Mouse (Mus musculus) E14TG2a.4 (cell line): ENCODE measurements around the gene Usp50.

ENCODE experiments used
- H3K27me3 ChIP-seq: 2 replicates; pipeline ENCODE4 v1.6.1; 2014; ENCODE audit warnings: low read length, control low read depth; ENCODE audit not compliant: insufficient read depth
- H3K36me3 ChIP-seq: 2 replicates; pipeline ENCODE4 v1.6.1; 2014; ENCODE audit warnings: low read length, control low read depth; ENCODE audit not compliant: insufficient read depth
- H3K4me1 ChIP-seq: replicated peaks from 2 replicates; pipeline ENCODE4 v1.6.1; 2014; ENCODE audit warnings: low read depth, low read length, control low read depth
- H3K4me3 ChIP-seq: replicated peaks from 2 replicates; pipeline ENCODE4 v1.5.1; 2014; ENCODE audit warnings: mild to moderate bottlenecking, low read length
- H3K9me3 ChIP-seq: 2 replicates; pipeline ENCODE4 v1.6.1; 2014; ENCODE audit warnings: low read length, control low read depth
- CTCF ChIP-seq: conservative IDR thresholded peaks from 2 replicates; pipeline ENCODE4 v1.5.1; 2014; ENCODE audit warnings: low read length
- NANOG ChIP-seq: IDR thresholded peaks from 2 replicates; pipeline ENCODE4 v1.6.1; 2014; ENCODE audit warnings: borderline replicate concordance, low read length, mixed read lengths
- POU5F1 ChIP-seq: IDR thresholded peaks from 2 replicates; pipeline ENCODE4 v1.6.1; 2014; ENCODE audit warnings: low read length, borderline replicate concordance

The Usp50 gene

DNA sequence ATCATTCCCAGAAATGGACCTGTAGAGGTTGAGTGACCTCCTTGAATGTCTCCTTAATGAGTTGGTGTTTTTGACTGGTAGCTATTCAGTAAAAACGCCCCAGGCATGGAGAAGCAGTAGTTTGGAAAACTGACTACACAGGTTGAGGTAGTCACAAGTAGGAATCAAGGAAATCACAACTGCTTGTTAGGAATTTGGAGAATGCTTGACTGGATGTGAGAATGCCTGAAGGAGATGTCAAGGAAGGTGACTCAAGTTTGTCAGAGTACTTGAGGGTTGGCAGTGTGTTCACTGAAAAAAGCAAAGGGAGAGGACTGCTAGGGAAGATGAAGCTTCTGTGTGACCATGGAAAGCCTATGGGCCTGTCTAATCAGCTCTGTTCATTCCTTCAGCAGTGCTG lies 105.9 kb downstream of the Usp50 start:
- H3K9me3 ChIP-seq: no peaks in the 10 kb centered on the region
- no peak for TF ChIP-seq POU5F1
- H3K4me1 ChIP-seq: peaks cover 43% of the 10 kb centered on the region
- H3K4me3 ChIP-seq: no peak overlapping the region
- H3K36me3 ChIP-seq: peaks cover 10% of the 10 kb centered on the region; the same call in 1 of the 2 replicates
- H3K27me3 ChIP-seq: no peaks in the 10 kb centered on the region

GRCm38 (mm10) chr2:126676122-126676515 lies 107.2 kb downstream of the Usp50 start, which contains the start of gene Gabpb1:
Gene Gabpb1, minus strand, starts transcription at chr2:126676337.
- Histone ChIP-seq H3K27me3 (no peaks in the 10 kb centered on the region), H3K9me3 (no peaks in the 10 kb centered on the region), H3K4me3 (peak within 1 kb of the TSS; percentile 94), H3K4me1 (peaks cover 55% of the 10 kb centered on the region), H3K36me3 (peaks cover 10% of the 10 kb centered on the region; the same call in 1 of the 2 replicates)
- TF ChIP-seq POU5F1: no peak

- no peaks in the 10 kb centered on the region for H3K9me3 ChIP-seq
- no peaks in the 10 kb centered on the region for H3K27me3 ChIP-seq
- peaks cover 60% of the 10 kb centered on the region for H3K4me1 ChIP-seq
- TF ChIP-seq POU5F1 (no peak), CTCF (no peak), NANOG (no peak)
- H3K36me3 ChIP-seq: peaks cover 10% of the 10 kb centered on the region; the same call in 1 of the 2 replicates
- H3K4me3 ChIP-seq: peak overlapping the region; percentile 94
These were observed 107.8 kb downstream of the Usp50 start for GRCm38 (mm10) chr2:126675169-126676121.

GRCm38 (mm10) chr2:126674441-126675168 lies 108.7 kb downstream of the Usp50 start:
- Histone ChIP-seq H3K36me3 (peaks cover 10% of the 10 kb centered on the region; the same call in 1 of the 2 replicates), H3K4me1 (peaks cover 66% of the 10 kb centered on the region), H3K27me3 (no peaks in the 10 kb centered on the region), H3K4me3 (peak overlapping the region; percentile 94), H3K9me3 (no peaks in the 10 kb centered on the region)
- TF ChIP-seq CTCF: no peak
- TF ChIP-seq POU5F1: no peak
- no peak for TF ChIP-seq NANOG

GRCm38 (mm10) chr2:126673317-126674242 lies 109.7 kb downstream of the Usp50 start:
- Histone ChIP-seq H3K4me1 (peaks cover 64% of the 10 kb centered on the region), H3K36me3 (peaks cover 10% of the 10 kb centered on the region; the same call in 1 of the 2 replicates), H3K4me3 (peak overlapping the region; percentile 94), H3K9me3 (no peaks in the 10 kb centered on the region), H3K27me3 (no peaks in the 10 kb centered on the region)
- no peak for TF ChIP-seq CTCF
- TF ChIP-seq NANOG: no peak
- TF ChIP-seq POU5F1: no peak

- Histone ChIP-seq H3K9me3 (no peaks in the 10 kb centered on the region), H3K36me3 (peaks cover 25% of the 10 kb centered on the region), H3K4me1 (peaks cover 60% of the 10 kb centered on the region), H3K4me3 (no peak overlapping the region), H3K27me3 (no peaks in the 10 kb centered on the region)
- TF ChIP-seq POU5F1: no peak
- TF ChIP-seq NANOG: no peak
- TF ChIP-seq CTCF: no peak
These were observed 114.5 kb downstream of the Usp50 start for GRCm38 (mm10) chr2:126668621-126669252.

DNA sequence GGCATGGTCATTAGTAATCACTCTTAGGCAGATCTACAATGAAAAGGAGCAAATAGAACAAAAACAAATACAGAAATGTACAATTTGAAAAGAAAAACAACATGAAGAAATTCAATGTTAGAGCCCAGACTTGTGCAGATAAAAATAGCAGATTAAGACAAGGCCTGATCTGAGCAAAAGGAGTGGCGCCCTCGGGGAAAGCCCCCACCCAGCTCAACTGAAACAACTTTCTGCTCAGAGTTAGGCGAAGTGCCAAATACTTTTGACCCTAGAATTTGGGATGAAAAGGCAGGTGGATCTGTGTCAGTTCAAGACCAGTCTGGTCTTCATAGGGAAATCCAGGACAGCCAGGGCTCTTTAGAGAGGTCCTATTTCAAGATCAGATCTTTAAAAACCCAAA lies 117.3 kb downstream of the Usp50 start:
- TF ChIP-seq CTCF (no peak), POU5F1 (no peak), NANOG (no peak)
- H3K36me3 ChIP-seq: peaks cover 16% of the 10 kb centered on the region
- H3K27me3 ChIP-seq: no peaks in the 10 kb centered on the region

More for the DNA sequence above, 117.3 kb downstream of the Usp50 start:
- Histone ChIP-seq H3K9me3 (no peaks in the 10 kb centered on the region), H3K4me1 (peaks cover 32% of the 10 kb centered on the region), H3K4me3 (no peak overlapping the region)
